8 mouse cellular contexts compared by ENCODE assay signal in genomic region chr9:122351303-122352024, GRCm38 (mm10). TPM values are rescaled to one million over a fixed set of nuclear protein-coding genes. Genes with fewer than 3 reads are reported as not detected.
DNase-seq lines count a peak whose midpoint lies in the region; ATAC-seq and TF ChIP-seq lines count a peak whose summit lies in the region.

Abhd5 (plus strand) TSS chr9:122351608.

- H3K9ac ChIP-seq in heart, embryonic 11.5 days (ENCODE audit: low read depth, low read length): peak within 1 kb of the TSS; percentile 92
- peak within 1 kb of the TSS; percentile 94 for H3K9ac ChIP-seq in kidney, embryonic 16.5 days (replicated peaks; ENCODE audit: low read length)
- peak within 1 kb of the TSS; percentile 93 for H3K9ac ChIP-seq in liver, adult 2 months (ENCODE audit: low read depth, low read length)

- peak; percentile 77 for ATAC-seq in erythroblast, adult 5-6 weeks (replicated peaks; ENCODE audit: low FRiP score, poor library complexity, severe bottlenecking)
- peak; percentile 96 for ATAC-seq in heart, embryonic 11.5 days (replicated peaks; ENCODE audit: insufficient number of reproducible peaks, low FRiP score, low TSS enrichment)
- ATAC-seq in kidney, embryonic 16.5 days (ENCODE audit: low FRiP score, low TSS enrichment): peak; percentile 98

- no peaks in the 10 kb centered on the region for H3K27me3 ChIP-seq in heart, embryonic 11.5 days (ENCODE audit: control insufficient read depth, insufficient read depth, low read length)
- H3K27me3 ChIP-seq in kidney, embryonic 16.5 days (ENCODE audit: insufficient read depth, low read length): no peaks in the 10 kb centered on the region
- H3K27me3 ChIP-seq in liver, adult 2 months (ENCODE audit: control insufficient read depth, insufficient read depth, low read length): no peaks in the 10 kb centered on the region
- no peaks in the 10 kb centered on the region for H3K27me3 ChIP-seq in myocyte (ENCODE audit: control insufficient read depth, insufficient read depth, insufficient read length)
- no peaks in the 10 kb centered on the region for H3K27me3 ChIP-seq in splenic B cell, adult 2 months (ENCODE audit: control insufficient read depth, insufficient read depth, low read length, poor library complexity, severe bottlenecking)

- peak within 1 kb of the TSS; percentile 79 for H3K27ac ChIP-seq in heart, embryonic 11.5 days (ENCODE audit: low read depth, low read length)
- peak within 1 kb of the TSS; percentile 65; the same call in 1 of the 2 replicates for H3K27ac ChIP-seq in kidney, embryonic 16.5 days (ENCODE audit: low read length)
- H3K27ac ChIP-seq in liver, adult 2 months (replicated peaks; ENCODE audit: insufficient read depth, low read depth, low read length): peak within 1 kb of the TSS; percentile 76

- H3ac ChIP-seq in myocyte (ENCODE audit: control insufficient read depth, insufficient read length): peak within 1 kb of the TSS; percentile 80

- H3K9me3 ChIP-seq in heart, embryonic 11.5 days (replicated peaks; ENCODE audit: control insufficient read depth, low read length): no peaks in the 10 kb centered on the region
- H3K9me3 ChIP-seq in kidney, embryonic 16.5 days (ENCODE audit: low read length): no peaks in the 10 kb centered on the region

- H3K4me1 ChIP-seq in heart, embryonic 11.5 days (ENCODE audit: control insufficient read depth, insufficient read depth, low read length): no peaks in the 10 kb centered on the region
- H3K4me1 ChIP-seq in kidney, embryonic 16.5 days (ENCODE audit: insufficient read depth, low read length): no peaks in the 10 kb centered on the region
- H3K4me1 ChIP-seq in liver, adult 2 months (ENCODE audit: control insufficient read depth, insufficient read depth, low read length): peaks cover 24% of the 10 kb centered on the region; the same call in 1 of the 2 replicates

- peak; percentile 52 for TF ChIP-seq CTCF in liver, adult 2 months (IDR thresholded peaks at IDR 0.05; ENCODE audit: low read depth, low read length)

- no peaks in the 10 kb centered on the region for H3K36me3 ChIP-seq in heart, embryonic 11.5 days (ENCODE audit: control insufficient read depth, insufficient read depth, low read length)
- no peaks in the 10 kb centered on the region for H3K36me3 ChIP-seq in kidney, embryonic 16.5 days (ENCODE audit: insufficient read depth, low read length)
- H3K36me3 ChIP-seq in liver, adult 2 months (ENCODE audit: control insufficient read depth, insufficient read depth, low read length): no peaks in the 10 kb centered on the region
- H3K36me3 ChIP-seq in myocyte (ENCODE audit: control insufficient read depth, insufficient read depth): no peaks in the 10 kb centered on the region
- no peaks in the 10 kb centered on the region for H3K36me3 ChIP-seq in splenic B cell, adult 2 months (ENCODE audit: control insufficient read depth, insufficient read depth, low read length, poor library complexity, severe bottlenecking)

- peak within 1 kb of the TSS; percentile 77 for H3K4me2 ChIP-seq in heart, embryonic 11.5 days
- peak within 1 kb of the TSS; percentile 70 for H3K4me2 ChIP-seq in kidney, embryonic 16.5 days (replicated peaks; ENCODE audit: low read depth, low read length)
- H3K4me2 ChIP-seq in myocyte (ENCODE audit: low read depth): peak within 1 kb of the TSS; percentile 74

- under 1% methylated on average over 83 of the region's 84 CpGs for WGBS in heart, embryonic 11.5 days (ENCODE audit: insufficient replicate concordance)
- under 1% methylated on average over 78 of the region's 84 CpGs for WGBS in kidney, embryonic 16.5 days
- under 1% methylated on average over 84 of the region's 84 CpGs for whole genome bisulfite sequencing in liver, adult 2 months

- peaks cover 13% of the 10 kb centered on the region; the same call in 1 of the 2 replicates for H3K79me2 ChIP-seq in liver, adult 2 months (ENCODE audit: control insufficient read depth, insufficient read depth, low read length)
- H3K79me2 ChIP-seq in myocyte (ENCODE audit: control insufficient read depth, insufficient read depth): peaks cover 30% of the 10 kb centered on the region

- H3K4me3 ChIP-seq in heart, embryonic 11.5 days (ENCODE audit: low read depth, low read length): peak within 1 kb of the TSS; percentile 79
- peak within 1 kb of the TSS; percentile 75 for H3K4me3 ChIP-seq in kidney, embryonic 16.5 days (ENCODE audit: low read length)
- peak within 1 kb of the TSS; percentile 86 for H3K4me3 ChIP-seq in liver, adult 2 months (ENCODE audit: insufficient read depth, low read depth, low read length)
- peak within 1 kb of the TSS; percentile 38 for H3K4me3 ChIP-seq in myocyte

- TF ChIP-seq POLR2A in liver, adult 2 months (IDR thresholded peaks at IDR 0.05; ENCODE audit: extremely low read depth, insufficient read depth, low read length): peak; percentile 99
- TF ChIP-seq POLR2A in myocyte (IDR thresholded peaks at IDR 0.05; ENCODE audit: insufficient read length, low read depth): peak; percentile 86

- peak; percentile 94 for DNase-seq in B cell, adult 2 months
- DNase-seq in brain, adult 2 months (ENCODE audit: low read depth, low spot score): peak; percentile 97
- DNase-seq in liver, adult 2 months (ENCODE audit: extremely low read depth, low read depth, low spot score): peak; percentile 76
- DNase-seq in splenic B cell, adult 2 months (ENCODE audit: low read depth, low spot score): peak; percentile 92

TF ChIP-seq in myocyte, 11 proteins besides CTCF, POLR2A, EP300 and RAD21:
- TF ChIP-seq REST (IDR thresholded peaks at IDR 0.05; ENCODE audit: insufficient read depth, insufficient read length) (no peak), MYOD1 (IDR thresholded peaks at IDR 0.05; ENCODE audit: control insufficient read depth in 1 of 3, insufficient read length in 2 of 3, low read depth in 2 of 3) (peak in 1 of 3 experiments; percentile 11), USF1 (IDR thresholded peaks at IDR 0.05; ENCODE audit: low read depth) (no peak), TCF12 (IDR thresholded peaks at IDR 0.05; ENCODE audit: insufficient read depth, poor library complexity, severe bottlenecking) (no peak), SRF (IDR thresholded peaks at IDR 0.05; ENCODE audit: control insufficient read depth, insufficient read length, low read depth) (no peak), MAX (IDR thresholded peaks at IDR 0.05; ENCODE audit: low read depth) (no peak), E2F4 (IDR thresholded peaks at IDR 0.05; ENCODE audit: insufficient read depth) (no peak), MYOG (IDR thresholded peaks at IDR 0.05; ENCODE audit: control insufficient read depth in 1 of 3, insufficient read depth in 1 of 3, insufficient read length in 2 of 3, low read depth in 2 of 3) (no peak), TCF3 (IDR thresholded peaks at IDR 0.05; ENCODE audit: insufficient read length, low read depth) (no peak), POLR2AphosphoS2 (IDR thresholded peaks at IDR 0.05; ENCODE audit: insufficient read length, low read depth) (peak; percentile 67), CEBPB (IDR thresholded peaks at IDR 0.05; ENCODE audit: insufficient read depth, poor library complexity, severe bottlenecking) (0 out of 2 replicates have a peak, but pooled peaks have one; percentile 4)

RNA-seq across cellular contexts. Expression of gene Abhd5, which starts in this region (rescaled TPM):
- 52.3 and 59.8 TPM in 2 replicates for total RNA-seq in erythroblast, adult 5-6 weeks (2015; ENCODE audit: low replicate concordance)
- 55.9 and 70.3 TPM in 2 replicates for total RNA-seq in erythroblast, adult 5-6 weeks (2017; ENCODE audit: low replicate concordance)
- 15.9 and 23.4 TPM in 2 replicates for polyA plus RNA-seq in heart, embryonic 11.5 days (2014; fragmentation: Nextera tagmentation; extraction: Ambion mirVana)
- 23.6 and 25.0 TPM in 2 replicates for polyA plus RNA-seq in kidney, embryonic 16.5 days (2015; fragmentation: Nextera tagmentation; extraction: Ambion mirVana)
- 19.5 and 20.3 TPM in 2 replicates for total RNA-seq in liver, adult 2 months (2014; rRNA removed)
- polyA plus RNA-seq in liver, adult 2 months (2012; rRNA removed): 15.9 and 17.3 TPM in 2 replicates
- polyA plus RNA-seq in myocyte (2012; fragmentation: generic; extraction: Trizol): 24.8 TPM

Comparison
In these comparisons a context has a peak if more than half of its experiments do, and no peak if none do; other contexts are left out.
1. Peak in every context shown above with its lines: DNase-seq, ATAC-seq, H3K4me3 ChIP-seq and H3K27ac ChIP-seq.